Mouse (Mus musculus): ENCODE measurements around the gene Pde4b.
"Not testable (repeated sequence)": the region's sequence is repeated elsewhere in the genome, so short reads cannot be mapped to it uniquely, and the experiment has no call there.

Gene Pde4b

GRCm38 (mm10) chr4:102087091-102087565, at the start of gene Pde4b:
Gene Pde4b (plus strand): TSS chr4:102087543.
- DNase-seq (ENCODE audit: low read depth, low spot score) = no peak

DNA sequence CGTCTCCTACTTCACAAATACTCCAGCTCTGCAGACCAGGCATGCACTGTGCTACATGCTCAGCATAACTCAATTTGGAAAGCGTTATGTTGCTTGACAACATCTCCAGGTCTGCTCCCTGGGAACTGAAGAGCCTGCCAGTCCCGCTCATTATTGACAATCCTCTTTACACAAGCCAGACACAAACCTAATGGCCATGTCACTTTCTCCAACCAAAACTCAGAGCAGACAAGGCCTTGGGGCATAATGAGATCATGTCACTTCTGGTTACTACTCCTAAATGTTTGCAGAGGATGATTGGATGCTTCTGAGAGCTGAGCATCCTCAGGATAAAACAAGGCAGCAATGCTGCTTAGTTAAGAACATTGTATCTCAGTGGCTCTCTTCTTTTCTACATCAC, 47.2 kb upstream of the Pde4b start:
- DNase-seq (ENCODE audit: low read depth, low spot score) = no peak

GRCm38 (mm10) chr4:102045183-102046140, 41.9 kb upstream of the Pde4b start:
- DNase-seq (ENCODE audit: low read depth, low spot score) = peak; percentile 61

DNA sequence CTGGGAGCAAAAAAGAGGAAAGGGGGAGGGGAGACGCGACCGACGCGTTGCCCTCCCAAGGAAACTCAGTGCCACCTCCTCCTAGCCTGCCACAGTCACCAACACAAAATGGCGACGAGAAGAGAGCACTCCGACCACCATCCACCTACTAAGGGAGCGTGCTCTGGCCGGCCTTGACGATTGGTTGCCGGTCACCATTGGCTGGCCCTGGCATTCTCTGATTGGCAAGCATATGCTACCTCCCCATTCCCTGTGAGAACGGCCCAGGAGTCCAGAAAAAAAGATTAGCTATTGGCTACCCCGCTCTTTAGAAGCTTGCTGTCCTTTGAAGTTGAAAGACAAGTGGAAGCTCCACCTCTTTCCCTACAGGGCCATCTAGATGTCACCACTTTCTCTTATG, 38.0 kb upstream of the Pde4b start:
- DNase-seq (ENCODE audit: low read depth, low spot score) = not testable (repeated sequence)

- DNase-seq (ENCODE audit: low read depth, low spot score) = no peak
Measured at GRCm38 (mm10) chr4:102061322-102061721, 26.0 kb upstream of the Pde4b start.

GRCm38 (mm10) chr4:102069314-102069713, 18.0 kb upstream of the Pde4b start:
- DNase-seq (ENCODE audit: low read depth, low spot score) = no peak

DNA sequence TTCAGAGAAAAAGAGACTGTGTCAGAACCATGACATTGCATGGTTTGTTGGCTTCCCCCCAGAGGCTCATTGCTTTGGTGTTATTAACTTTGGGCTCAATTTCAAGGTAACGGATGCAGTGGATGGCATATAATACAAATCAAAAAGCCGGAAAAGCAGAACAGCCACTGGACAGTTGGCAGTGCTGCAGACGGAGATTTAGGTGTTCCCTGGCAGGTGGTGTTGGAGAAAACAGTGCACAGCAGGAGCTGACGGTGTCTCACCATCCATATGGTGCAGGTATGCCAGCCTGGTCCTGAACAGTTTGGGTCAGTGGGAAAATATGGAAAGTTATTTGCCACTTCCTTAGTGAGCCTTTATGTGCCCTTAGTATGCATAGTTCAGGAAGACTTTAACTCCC, 1.0 kb upstream of the Pde4b start:
- DNase-seq (ENCODE audit: low read depth, low spot score) = no peak

GRCm38 (mm10) chr4:102087566-102088234, 357 bp downstream of the Pde4b start:
- DNase-seq (ENCODE audit: low read depth, low spot score) = no peak

GRCm38 (mm10) chr4:102088235-102088867, 1.0 kb downstream of the Pde4b start:
- DNase-seq (ENCODE audit: low read depth, low spot score) = no peak

- DNase-seq (ENCODE audit: low read depth, low spot score) = no peak
Measured at GRCm38 (mm10) chr4:102095851-102096250, 8.5 kb downstream of the Pde4b start.

GRCm38 (mm10) chr4:102102241-102102640, 14.9 kb downstream of the Pde4b start:
- DNase-seq (ENCODE audit: low read depth, low spot score) = peak; percentile 42

DNA sequence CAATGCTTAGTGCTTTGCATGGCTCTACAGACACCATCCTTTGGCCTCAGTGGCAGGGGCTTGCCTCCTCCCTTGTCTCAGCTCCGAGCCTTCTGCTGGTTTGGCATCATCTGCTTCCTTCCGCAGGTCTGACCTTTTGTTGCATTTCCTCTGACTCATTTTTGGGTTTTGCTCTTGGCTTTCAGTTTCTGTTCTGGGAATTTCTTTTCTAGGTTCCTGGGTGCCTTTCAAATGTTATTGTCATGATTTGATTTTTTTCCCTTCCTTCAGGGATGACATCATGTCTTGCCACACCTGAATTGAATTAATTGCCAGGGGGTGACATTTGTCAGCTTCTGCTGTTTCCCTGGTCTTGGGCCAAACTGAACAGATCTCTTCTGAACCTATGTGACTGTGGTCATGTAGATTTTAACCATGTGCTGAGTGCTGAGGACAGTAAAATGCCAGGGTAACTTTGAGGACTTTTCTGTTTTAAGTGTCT, 17.2 kb downstream of the Pde4b start:
- peak; percentile 65 for DNase-seq (ENCODE audit: low read depth, low spot score)

DNA sequence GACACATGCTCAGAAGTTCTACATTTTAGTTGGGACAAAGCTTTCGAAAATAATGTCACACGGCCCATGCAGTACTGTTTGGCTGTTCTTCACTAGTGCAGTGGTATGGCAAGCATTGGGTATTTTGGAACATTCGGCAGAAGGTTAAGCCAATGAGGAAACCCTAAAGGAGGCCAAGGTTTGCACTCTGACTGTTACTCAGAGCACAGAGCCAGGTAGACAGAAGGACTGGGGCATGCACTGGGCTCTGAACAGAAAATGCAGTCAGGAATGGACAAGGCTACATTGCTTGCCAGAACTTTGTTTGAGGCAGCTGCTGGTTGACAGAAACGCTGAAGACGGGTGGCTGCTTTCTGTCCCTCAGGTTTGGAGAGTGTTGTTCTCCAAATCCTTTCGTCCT, 19.4 kb downstream of the Pde4b start:
- DNase-seq (ENCODE audit: low read depth, low spot score) = no peak

DNA sequence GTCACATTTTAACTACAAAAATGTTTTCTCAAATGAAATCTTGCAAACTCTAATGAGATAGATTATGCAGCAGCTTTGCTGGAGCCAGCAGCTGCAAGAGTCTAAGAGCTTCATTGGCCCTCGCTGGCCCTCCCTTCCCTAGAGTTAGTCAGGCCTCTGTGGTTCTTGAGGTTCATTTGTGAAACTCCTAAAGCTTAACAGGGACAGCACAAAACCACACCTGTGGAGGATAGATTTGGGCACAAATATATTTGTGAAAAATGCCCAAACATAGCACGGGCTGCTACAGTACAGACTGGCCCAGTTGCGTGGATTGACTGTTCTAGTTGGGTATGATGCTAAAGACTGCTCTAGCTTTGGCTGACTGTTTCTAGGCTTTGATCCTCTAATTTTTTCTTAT, 32.1 kb downstream of the Pde4b start:
- DNase-seq (ENCODE audit: low read depth, low spot score) = no peak

DNA sequence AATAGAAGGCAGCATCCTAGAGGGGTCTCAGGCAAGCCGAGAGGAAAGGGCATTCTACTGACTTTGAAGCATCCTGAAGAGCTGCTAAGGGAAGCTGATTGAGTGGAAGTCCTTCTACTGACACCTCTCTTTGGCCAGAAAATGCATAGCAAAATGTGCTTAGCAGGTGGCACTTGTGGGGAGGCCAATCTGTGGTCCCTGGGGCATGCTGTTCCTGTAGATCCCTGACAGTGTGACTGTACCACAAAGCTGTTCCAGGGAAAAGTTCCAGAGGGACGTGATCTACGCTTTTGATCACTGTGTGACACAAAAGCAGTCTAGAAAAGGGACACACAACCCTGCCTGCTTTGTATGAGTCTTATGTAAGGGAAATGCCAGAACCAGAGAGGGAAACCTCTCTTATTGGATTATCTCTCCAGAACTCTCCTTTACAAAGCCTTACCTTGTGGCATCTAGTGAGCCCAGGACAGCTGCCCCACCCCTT, 49.1 kb downstream of the Pde4b start:
- DNase-seq (ENCODE audit: low read depth, low spot score) = no peak

- no peak for DNase-seq (ENCODE audit: low read depth, low spot score)
Measured at GRCm38 (mm10) chr4:102138346-102138745, 51.0 kb downstream of the Pde4b start.

DNA sequence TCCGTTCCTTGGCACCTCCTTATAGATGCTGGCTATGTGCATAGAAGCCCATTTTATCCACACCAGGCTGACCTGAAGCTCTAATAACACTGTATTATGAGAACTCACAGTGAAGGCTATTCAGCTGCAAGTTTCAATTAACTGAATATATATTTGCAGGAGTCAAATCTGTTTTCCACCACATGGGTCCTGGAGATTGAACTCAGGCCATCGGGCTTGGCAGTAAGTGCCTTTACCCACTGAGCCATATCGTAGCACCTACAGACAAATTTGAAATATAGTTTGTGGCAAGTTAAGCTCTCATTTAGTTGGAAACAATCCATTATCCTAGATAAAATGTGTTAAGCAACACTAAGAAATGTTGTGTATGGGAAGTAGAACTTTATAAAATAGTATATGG, 53.9 kb downstream of the Pde4b start:
- DNase-seq (ENCODE audit: low read depth, low spot score) = no peak

DNA sequence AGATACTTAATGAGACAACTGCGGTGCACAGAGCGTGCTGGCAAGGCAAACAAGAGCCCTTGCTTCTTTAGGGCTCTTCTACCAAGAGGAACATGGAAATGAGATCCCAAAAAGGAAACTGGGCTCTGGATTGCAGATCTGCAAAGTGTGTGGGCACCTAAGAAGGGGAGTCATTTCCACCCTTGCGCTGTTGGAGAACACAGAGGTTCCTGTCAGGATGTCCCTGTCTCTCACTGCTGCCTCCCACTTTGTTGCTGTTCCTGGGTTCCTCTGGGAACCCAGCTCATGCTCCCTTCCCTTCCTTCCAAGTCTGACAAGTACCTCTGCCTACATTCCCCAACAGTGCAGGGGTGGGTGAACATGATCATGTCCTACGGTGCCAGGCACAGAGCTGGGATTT, 61.4 kb downstream of the Pde4b start:
- DNase-seq (ENCODE audit: low read depth, low spot score) = no peak

DNA sequence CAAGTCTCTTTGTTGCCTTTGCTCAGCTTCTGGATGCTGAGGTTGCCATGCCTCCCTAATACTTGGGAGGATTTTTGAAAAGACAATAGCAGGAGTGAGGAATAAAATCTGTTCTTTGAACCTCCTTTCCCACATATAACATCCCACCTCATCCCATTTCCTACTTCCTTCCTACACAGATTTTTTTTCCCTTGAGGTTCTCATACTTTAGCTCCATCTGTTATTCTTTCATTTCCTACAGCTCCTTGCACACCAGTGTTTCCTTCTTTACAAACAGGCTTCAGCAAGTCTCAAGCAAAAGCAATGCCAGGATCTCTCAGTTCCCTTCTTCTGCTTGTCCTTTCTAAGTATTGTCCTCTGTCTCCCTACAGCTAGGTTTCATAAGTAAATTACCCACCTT, 71.8 kb downstream of the Pde4b start:
- DNase-seq (ENCODE audit: low read depth, low spot score) = no peak

DNA sequence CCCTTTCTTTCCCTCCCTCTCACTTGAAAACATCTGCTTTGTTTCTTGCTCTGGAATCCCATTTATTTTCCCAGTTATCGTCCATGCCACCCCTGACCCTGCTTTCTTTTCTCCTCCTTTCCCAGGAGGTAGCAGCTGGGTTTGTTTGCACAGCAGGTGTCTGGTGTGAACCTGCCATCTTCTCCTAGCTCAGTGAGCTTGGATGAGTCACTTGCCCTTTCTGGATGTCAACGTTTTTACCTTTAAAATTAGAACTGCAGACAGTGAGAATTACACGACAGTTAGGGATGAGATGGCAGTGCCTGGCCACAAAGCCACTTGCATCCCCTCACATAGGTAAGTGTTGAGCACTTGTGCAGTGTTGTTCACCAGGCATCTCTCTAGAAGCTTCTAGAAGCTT, 84.3 kb downstream of the Pde4b start:
- no peak for DNase-seq (ENCODE audit: low read depth, low spot score)

DNA sequence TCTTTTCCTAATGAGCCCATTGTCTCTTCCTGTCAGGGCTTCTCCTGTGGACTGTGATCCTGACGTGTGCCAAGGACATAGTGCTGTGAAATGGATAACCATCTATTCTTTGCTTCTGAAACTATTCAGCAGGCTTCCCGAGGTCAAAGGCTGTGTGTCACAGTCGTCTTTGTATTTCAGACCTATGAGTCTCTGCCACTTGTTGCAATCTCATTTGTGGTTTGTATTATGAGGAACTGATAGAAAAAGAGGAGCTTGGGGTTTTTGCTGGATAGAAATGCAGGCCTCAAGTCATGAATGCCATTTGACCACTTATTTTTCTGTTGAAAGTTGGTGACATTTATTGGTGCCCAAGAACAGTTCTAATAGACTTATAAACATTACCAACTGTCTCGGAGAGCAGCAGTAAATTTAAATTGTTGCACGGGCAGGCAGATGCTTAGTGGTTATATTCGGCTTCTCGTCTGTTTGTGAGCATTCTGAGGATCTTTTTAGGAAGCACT, 85.4 kb downstream of the Pde4b start:
- no peak for DNase-seq (ENCODE audit: low read depth, low spot score)

GRCm38 (mm10) chr4:102175985-102176384, 88.6 kb downstream of the Pde4b start:
- no peak for DNase-seq (ENCODE audit: low read depth, low spot score)

Measured in 3T3-L1 (cell line).